Mouse (Mus musculus) heart, embryonic 11.5 days (tissue): ENCODE measurements around the gene Cdc37. TPM values are rescaled to one million over a fixed set of nuclear protein-coding genes. Genes with fewer than 3 reads are reported as not detected.

Experiments used
- ATAC-seq: fragments of 200-750 bp; cut with Nextera tagmentation; replicated peaks from 2 replicates; pipeline ENCODE4 v1.8.0; 2017; ENCODE audit warnings: moderate library complexity; ENCODE audit not compliant: insufficient number of reproducible peaks, low FRiP score, low TSS enrichment
- H3K27ac ChIP-seq: fragments of 300-500 bp; sonication (generic); 2 replicates; pipeline ENCODE4 v1.5.1; 2014; ENCODE audit warnings: mild to moderate bottlenecking, low read depth, low read length
- H3K27me3 ChIP-seq: fragments of 300-500 bp; sonication (generic); 2 replicates; pipeline ENCODE4 v1.6.1; 2014; ENCODE audit warnings: mild to moderate bottlenecking, low read length, mixed read lengths; ENCODE audit not compliant: control insufficient read depth, insufficient read depth
- H3K36me3 ChIP-seq: fragments of 300-500 bp; sonication (generic); 2 replicates; pipeline ENCODE4 v1.6.1; 2014; ENCODE audit warnings: mild to moderate bottlenecking, low read length, moderate library complexity, mixed read lengths; ENCODE audit not compliant: control insufficient read depth, insufficient read depth
- H3K4me1 ChIP-seq: fragments of 300-500 bp; sonication (generic); 2 replicates; pipeline ENCODE4 v1.6.1; 2014; ENCODE audit warnings: low read length; ENCODE audit not compliant: control insufficient read depth, insufficient read depth
- H3K4me2 ChIP-seq: fragments of 300-500 bp; sonication (generic); 2 replicates; pipeline ENCODE4 v1.6.1; 2014; ENCODE audit warnings: mild to moderate bottlenecking, moderate library complexity
- H3K4me3 ChIP-seq: fragments of 300-500 bp; sonication (generic); 2 replicates; pipeline ENCODE4 v1.5.1; 2014; ENCODE audit warnings: low read depth, low read length
- H3K9ac ChIP-seq: fragments of 300-500 bp; sonication (generic); 2 replicates; pipeline ENCODE4 v1.6.1; 2014; ENCODE audit warnings: mild to moderate bottlenecking, low read depth, low read length, moderate library complexity
- H3K9me3 ChIP-seq: fragments of 300-500 bp; sonication (generic); replicated peaks from 2 replicates; pipeline ENCODE4 v1.6.1; 2016; ENCODE audit warnings: low read length; ENCODE audit not compliant: control insufficient read depth
- WGBS: fragments of 180-500 bp; shearing (Covaris S2); extraction: QIAGEN DNeasy Blood & Tissue Kit; methylation state at CpG from one replicate; pipeline ENCODE4 v1.1.7; 2014; ENCODE audit not compliant: insufficient replicate concordance; 5-methylcytosine and 5-hydroxymethylcytosine counted together
- polyA plus RNA-seq: library from polyadenylated mRNA; unstranded; fragments of >200 nt; fragmentation: Nextera tagmentation; extraction: Ambion mirVana; gene quantifications from 2 replicates; pipeline ENCODE4 v1.2.1, GENCODE M21; 2014

Cdc37 gene
- polyA plus RNA-seq, 1 experiment from 2014 or later, result 254 TPM

DNA sequence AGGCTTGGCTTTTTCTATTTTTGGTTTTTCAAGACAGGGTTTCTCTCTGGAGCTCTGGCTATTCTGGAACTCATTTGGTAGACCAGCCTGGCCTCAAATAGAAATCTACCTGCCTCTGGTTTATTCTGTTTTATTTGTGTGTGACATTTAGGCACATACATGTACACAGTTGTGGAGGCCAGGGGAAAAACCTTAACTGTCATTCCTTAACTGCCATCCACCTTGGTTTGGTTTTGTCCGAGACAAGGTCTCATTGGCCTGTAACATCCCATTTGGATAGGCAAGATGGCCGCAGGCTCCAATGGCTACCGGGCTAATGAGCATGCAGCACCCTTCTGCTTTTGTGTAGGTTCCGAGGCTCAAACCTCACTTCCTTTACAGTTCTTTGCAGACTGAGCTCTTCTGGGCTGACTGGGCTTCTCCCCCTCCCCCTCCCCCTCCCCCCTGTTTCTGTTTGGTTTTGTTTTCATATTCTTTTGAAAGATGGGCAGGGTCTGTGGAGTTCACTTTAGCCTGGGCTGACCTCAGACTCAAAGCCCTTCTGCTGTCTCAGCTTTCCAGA, 14.4 kb downstream of the Cdc37 start:
- Histone ChIP-seq H3K27ac (0 out of 2 replicates have a peak overlapping the region, but pooled peaks have one; percentile 18), H3K9ac (no peak overlapping the region), H3K27me3 (no peaks in the 10 kb centered on the region), H3K36me3 (peaks cover 15% of the 10 kb centered on the region), H3K4me2 (no peak overlapping the region), H3K4me1 (0 out of 2 replicates have a peak, but pooled peaks cover 2% of the 10 kb centered on the region), H3K9me3 (no peaks in the 10 kb centered on the region), H3K4me3 (no peak overlapping the region)
- WGBS, result 73% methylated on average over 4 of the region's 4 CpGs
- no peak for ATAC-seq

DNA sequence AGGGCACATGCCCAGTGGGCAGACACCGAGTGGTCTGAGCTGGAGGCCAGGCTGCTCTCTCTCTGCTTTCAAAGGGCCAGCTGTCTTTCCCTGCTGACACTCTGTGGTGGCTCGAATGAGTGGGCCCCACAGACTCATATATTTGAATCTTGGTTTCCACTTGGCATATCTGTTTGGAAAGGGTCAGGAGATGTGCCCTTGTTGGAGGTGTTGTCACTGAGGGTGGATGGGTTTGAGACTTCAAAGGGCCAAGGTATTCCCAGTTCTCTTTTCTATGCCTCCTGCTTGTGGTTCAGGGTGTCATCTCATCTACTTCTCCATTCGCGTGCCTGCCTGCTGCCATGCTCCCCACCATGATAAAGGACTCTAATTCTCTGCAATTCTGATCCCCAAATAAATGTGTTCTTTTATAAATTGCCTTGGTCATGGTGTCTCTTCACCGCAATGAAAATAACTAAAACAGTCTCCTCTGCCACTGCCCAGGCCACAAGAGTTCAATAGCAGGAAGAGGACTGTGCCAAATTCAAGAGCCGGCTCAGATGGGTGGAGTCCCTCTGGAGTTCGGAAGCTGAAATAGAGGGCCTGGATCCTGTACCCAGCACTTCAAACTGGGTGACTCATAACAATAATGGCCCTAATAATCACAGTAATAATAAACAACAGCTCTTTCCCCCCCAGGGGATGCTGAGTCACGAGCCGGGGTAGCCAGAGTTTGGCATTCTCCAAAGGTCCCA, 15.0 kb downstream of the Cdc37 start:
- no peak overlapping the region for H3K4me2 ChIP-seq
- 0 out of 2 replicates have a peak, but pooled peaks cover 4% of the 10 kb centered on the region for H3K4me1 ChIP-seq
- ATAC-seq, result no peak
- no peak overlapping the region for H3K4me3 ChIP-seq
- H3K36me3 ChIP-seq, result peaks cover 9% of the 10 kb centered on the region
- WGBS, result 72% methylated on average over 9 of the region's 9 CpGs
- no peaks in the 10 kb centered on the region for H3K9me3 ChIP-seq
- no peaks in the 10 kb centered on the region for H3K27me3 ChIP-seq
- no peak overlapping the region for H3K9ac ChIP-seq
- no peak overlapping the region for H3K27ac ChIP-seq

DNA sequence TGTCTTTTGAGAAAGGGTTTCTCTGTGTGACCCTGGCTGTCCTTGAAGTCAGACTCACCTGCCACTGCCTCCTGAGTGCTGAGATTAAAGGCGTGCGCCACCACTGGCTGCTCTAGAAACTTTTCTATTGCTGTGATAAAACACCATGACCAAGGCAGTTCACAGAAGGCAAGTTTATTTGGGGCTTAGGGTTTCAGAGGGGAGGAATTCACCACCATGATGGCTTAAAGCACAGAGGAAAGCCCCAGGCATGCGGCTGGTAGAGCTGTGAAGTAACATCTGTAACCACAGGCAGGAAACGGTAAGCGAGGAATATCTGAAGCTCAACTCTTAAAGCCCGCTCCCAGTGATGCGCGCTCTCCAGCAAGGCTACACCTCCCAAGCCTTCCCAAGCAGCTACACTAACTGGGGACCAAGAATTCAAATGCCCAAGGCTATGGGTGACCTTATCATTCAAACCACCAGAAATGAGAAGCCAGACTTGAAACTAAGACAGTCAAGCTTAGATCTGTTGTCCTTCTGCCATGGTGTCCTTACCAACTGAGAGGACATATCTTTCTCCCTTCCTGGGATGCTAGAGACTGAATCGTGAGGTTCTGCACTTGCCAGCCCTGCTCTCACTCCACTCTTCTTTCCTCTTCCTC, 16.6 kb downstream of the Cdc37 start:
- WGBS, result 67% methylated on average over 9 of the region's 9 CpGs
- ATAC-seq, result no peak

DNA sequence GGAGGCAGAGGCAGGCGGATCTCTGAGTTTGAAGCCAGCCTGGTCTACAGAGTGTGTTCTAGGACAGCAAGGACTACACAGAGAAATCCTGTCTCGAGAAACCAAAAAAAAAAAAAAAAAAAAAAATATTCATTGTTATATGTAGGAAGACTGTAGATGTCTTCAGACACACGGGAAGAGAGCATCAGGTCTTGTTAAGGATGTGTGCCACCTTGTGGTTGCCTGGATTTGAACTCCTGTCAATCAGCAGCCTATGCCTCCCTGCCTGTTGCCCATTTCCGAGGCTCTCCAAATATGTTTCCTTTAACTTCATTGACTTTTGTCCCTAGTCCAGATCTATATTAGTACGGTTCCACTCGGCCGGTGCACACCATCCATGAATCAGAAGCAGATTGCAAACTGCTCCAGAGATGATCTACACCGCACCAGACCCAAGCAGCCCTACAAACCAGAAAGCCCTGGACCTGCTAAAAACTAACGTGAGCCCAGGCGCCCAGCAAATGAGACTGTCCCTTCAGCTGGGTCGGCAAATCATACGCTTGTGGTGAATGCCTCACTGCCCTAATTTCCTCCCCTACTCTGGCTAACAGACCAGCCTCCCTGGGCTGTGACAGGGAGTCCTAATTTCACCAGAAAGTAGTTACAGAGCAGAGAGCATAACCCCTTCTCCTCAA, 17.5 kb downstream of the Cdc37 start:
- H3K9me3 ChIP-seq, result no peaks in the 10 kb centered on the region
- H3K9ac ChIP-seq, result no peak overlapping the region
- no peak for ATAC-seq
- H3K36me3 ChIP-seq, result no peaks in the 10 kb centered on the region
- no peaks in the 10 kb centered on the region for H3K27me3 ChIP-seq
- H3K4me3 ChIP-seq, result no peak overlapping the region
- no peak overlapping the region for H3K27ac ChIP-seq
- H3K4me2 ChIP-seq, result no peak overlapping the region; the same call in 1 of the 2 replicates
- WGBS, result 78% methylated on average over 12 of the region's 12 CpGs
- 0 out of 2 replicates have a peak, but pooled peaks cover 4% of the 10 kb centered on the region for H3K4me1 ChIP-seq

More for the DNA sequence above, 16.6 kb downstream of the Cdc37 start:
- no peak overlapping the region for H3K27ac ChIP-seq
- no peak overlapping the region for H3K9ac ChIP-seq
- 0 out of 2 replicates have a peak, but pooled peaks cover 2% of the 10 kb centered on the region for H3K36me3 ChIP-seq
- H3K4me2 ChIP-seq, result no peak overlapping the region
- H3K4me1 ChIP-seq, result 0 out of 2 replicates have a peak, but pooled peaks cover 4% of the 10 kb centered on the region
- H3K27me3 ChIP-seq, result no peaks in the 10 kb centered on the region
- H3K9me3 ChIP-seq, result no peaks in the 10 kb centered on the region
- H3K4me3 ChIP-seq, result no peak overlapping the region

DNA sequence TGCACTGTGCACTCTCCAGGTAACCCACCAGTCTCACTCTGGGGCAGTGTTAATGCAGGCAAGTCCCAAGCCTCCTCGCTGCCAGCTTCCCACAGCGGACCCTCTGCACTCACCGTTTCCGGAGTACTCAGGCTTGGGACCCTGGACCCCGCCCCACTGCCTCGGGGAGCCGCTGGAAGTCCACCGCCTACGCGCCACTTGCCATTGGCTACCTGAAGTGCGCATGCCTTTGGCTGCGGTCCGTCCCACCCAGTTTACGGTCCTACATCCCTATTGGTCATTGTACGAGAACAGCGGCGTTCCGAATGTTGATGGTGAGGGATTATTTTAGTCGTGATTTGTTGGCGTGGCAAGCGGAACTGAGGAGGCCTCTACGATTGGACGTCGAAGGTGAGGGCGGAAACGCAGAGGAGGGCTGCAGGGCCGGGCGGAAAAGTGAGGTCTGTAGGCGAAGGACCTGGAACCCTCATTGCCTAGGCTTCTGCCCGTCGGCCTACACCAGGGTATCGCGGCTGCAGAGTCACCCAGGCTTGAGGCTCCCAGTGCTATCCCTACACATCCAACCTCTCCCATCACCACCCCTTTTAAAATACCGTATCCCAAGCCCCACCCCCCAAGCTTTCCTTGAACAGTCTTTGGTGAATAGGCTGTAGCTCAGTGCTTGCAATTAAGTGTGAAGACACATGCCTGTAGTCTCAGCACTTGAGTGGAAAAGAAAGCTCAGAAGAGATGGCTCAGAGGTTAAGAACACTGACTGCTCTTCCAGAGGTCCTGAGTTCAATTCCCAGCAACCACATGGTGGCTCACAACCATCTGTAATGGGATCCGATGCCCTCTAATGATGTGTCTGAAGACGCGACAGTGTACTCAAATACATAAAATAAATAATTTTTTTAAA, 18.5 kb downstream of the Cdc37 start, which contains the start of gene Tyk2:
TSS of gene Tyk2 (minus strand) at position 185 of the 898 bp plus-strand sequence.
- ATAC-seq, result peak; percentile 93
- Histone ChIP-seq H3K36me3 (no peaks in the 10 kb centered on the region), H3K27ac (peak within 1 kb of the TSS; percentile 16; the same call in 1 of the 2 replicates), H3K27me3 (no peaks in the 10 kb centered on the region), H3K4me2 (peak within 1 kb of the TSS; percentile 73), H3K4me1 (0 out of 2 replicates have a peak, but pooled peaks cover 8% of the 10 kb centered on the region), H3K4me3 (peak within 1 kb of the TSS; percentile 63), H3K9me3 (no peaks in the 10 kb centered on the region), H3K9ac (peak within 1 kb of the TSS; percentile 75)
- 5% methylated on average over 37 of the region's 37 CpGs for WGBS

DNA sequence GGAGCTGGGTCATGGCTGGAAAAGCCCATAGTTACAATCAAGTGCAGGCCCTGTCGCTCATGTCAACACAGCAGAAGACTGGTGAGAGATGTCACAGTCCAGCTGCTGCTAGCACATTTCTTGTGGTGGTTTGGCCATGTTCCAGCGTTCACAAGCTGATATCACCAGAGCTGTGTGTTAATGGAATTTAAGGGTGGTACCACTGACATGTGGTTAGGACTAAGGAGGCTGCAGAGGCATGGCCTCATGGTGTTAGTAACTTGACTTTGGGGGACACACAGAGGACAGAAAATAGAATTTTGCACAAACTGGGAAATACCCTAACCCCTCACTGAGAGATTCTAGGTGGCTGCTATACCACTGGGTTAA, 23.5 kb downstream of the Cdc37 start:
- no peak overlapping the region for H3K9ac ChIP-seq
- peak; percentile 43 for ATAC-seq
- no peaks in the 10 kb centered on the region for H3K9me3 ChIP-seq
- H3K4me2 ChIP-seq, result no peak overlapping the region
- H3K27me3 ChIP-seq, result no peaks in the 10 kb centered on the region
- H3K36me3 ChIP-seq, result no peaks in the 10 kb centered on the region; the same call in 1 of the 2 replicates
- H3K27ac ChIP-seq, result peak overlapping the region; percentile 75
- no peak overlapping the region for H3K4me3 ChIP-seq
- H3K4me1 ChIP-seq, result peaks cover 12% of the 10 kb centered on the region; the same call in 1 of the 2 replicates
- whole genome bisulfite sequencing, result 45% methylated on average over 2 of the region's 2 CpGs

DNA sequence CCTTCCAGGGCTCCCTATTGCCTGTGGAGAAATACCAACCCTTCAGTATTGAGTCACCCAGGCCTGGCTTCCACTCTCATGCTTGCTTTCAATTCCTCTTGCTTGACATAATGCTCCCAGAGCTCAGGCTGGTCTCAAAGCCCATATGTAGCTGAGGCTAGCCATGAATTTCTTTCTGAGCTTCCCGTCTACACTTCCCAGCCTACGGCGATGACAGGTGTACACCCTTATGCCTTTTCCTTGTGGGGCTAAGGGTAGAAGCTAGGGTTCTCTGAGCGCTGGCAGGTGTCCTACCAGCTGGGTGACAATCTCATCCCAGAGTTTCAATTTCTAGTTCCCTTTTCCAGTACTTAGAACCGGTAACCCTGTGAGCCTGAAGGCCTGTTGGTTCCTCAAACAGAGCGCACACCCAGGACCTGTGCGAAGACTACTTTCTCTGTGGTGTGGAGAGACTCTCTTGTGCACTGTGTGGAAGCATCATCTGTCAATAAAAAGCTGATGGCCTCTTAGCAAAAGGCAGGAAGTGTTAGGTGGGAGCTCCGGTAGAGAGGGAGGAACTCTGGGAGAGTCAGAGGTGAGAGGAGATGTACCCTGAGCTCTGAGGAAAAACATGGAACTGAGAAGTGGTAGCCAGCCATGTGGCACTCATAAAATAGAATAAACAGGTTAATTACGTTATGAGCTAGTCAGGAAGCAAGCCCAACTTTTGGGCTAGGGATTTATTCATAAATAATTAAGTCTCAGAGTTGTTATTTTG, 24.1 kb downstream of the Cdc37 start:
- Histone ChIP-seq H3K9me3 (no peaks in the 10 kb centered on the region), H3K36me3 (no peaks in the 10 kb centered on the region; the same call in 1 of the 2 replicates), H3K27ac (peak overlapping the region; percentile 74), H3K9ac (no peak overlapping the region), H3K27me3 (no peaks in the 10 kb centered on the region), H3K4me3 (no peak overlapping the region), H3K4me2 (no peak overlapping the region), H3K4me1 (peaks cover 12% of the 10 kb centered on the region; the same call in 1 of the 2 replicates)
- no peak for ATAC-seq
- 82% methylated on average over 9 of the region's 9 CpGs for whole genome bisulfite sequencing
